Mouse (Mus musculus) adrenal gland, adult (tissue): ENCODE results near the gene Slc16a1.

ENCODE experiments used
- DNase-seq, 2 experiments: peaks; one replicate each; pipeline ENCODE4 v3.0.0; 2022 to 2023; ENCODE audit warnings: low spot score in 1 of 2; ENCODE audit not compliant: inconsistent age in 2 of 2

Gene Slc16a1

DNA sequence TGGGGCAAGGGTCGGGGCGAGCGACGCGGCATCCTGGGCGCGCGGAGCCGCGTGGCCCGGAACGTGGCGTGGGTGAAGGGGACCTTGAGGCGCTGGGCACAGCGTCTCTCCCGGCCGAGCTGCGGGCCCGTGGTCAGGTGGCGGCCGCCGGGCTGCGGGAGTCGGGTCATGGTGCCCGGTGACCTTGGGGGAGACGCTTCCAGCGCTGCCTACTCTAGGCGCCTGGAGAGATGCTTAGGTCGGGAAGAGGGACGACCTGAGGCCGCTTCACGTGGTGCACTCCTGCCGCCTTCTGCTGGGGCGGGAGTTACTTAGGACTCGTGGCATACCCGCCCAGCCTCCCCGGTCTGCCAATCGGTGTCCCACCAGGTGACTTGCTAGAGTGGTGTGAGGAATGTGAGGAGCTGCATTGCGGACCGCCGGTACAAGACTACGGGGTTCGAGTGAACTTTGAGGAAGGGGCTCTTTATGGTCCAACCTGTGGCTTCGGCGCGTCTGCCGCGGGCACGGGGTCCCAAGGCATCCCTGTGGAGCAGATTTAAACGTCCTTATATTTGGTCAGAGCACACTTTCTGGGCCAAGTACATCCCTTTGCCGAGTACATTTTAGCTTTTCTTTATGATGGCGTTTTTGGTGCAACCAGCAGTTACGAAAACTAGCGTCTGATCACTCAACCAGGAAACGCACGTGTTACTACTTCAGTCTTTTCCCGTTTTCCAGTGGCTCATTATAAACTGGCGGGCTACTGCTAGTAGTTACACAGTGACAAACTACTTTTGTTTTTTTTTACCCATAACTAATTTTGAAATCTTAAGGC is 672 bp downstream of the Slc16a1 start:
- DNase-seq = peak; percentile 72 to 86

DNA sequence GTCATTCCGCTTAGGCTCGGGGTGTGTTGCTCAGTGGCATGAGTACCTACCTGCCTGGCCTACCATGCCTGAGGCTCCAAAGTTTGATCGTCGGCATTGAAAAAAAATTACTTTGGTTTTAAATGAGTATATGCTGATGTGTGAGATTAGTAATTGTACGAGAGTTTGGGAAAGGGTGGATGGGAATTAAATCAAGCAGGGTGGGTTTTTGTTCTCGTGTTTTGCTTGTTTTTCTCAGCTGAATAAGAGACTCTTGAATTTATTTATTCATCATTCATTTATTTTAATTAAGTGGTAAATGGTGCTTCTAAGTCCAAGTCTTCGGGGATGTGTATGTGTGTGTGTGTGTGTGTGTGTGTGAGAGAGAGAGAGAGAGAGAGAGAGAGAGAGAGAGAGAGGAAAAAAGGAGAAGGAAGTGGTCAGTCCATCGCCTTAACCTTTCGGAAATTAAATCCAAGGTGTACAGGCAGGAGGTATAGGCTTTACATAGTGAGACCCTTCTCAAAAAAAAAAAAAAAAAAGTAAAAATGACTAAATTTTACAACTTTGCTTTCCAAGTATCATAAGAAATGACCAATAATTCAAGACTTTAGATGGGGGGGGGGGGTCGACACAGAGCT is 1.4 kb downstream of the Slc16a1 start:
- no peak for DNase-seq

DNA sequence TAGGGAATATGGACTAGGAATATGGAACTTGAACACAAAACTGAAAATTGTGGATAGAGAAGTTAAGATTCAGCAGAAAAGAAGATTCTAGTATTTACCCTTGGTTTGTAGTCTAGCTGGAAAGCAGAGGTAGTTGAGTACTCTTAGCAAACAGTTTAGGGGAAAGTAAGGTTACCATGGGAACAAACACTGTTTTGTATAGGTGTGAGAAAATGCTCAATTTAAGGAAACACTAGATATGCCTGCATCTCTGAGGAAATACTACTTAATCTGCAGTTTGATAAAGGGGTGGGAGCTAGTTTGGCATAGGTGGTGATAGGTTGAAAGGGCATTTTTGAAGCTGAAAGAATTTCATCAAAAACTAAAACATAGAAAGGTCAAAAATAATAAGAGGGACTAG is 2.4 kb downstream of the Slc16a1 start:
- no peak for DNase-seq

DNA sequence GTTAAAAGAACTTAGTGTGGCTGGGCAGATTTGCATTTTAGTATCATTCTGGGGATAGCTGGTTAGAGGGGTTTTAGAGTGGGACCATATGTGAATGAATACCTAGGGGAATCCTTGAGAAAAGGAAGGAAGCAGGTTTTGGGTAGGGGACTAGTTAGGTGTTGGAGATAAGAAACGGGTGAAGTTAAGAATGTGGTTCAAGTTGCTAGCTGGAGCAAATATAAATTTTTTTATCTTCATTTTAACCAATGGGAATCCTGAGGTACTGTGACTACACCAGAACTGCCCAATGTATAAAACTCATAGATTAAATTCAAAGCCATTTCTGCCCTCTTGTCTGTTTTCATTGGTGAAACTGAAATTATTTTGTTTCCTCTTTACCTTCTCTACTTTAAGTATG is 2.8 kb downstream of the Slc16a1 start:
- DNase-seq = no peak

DNA sequence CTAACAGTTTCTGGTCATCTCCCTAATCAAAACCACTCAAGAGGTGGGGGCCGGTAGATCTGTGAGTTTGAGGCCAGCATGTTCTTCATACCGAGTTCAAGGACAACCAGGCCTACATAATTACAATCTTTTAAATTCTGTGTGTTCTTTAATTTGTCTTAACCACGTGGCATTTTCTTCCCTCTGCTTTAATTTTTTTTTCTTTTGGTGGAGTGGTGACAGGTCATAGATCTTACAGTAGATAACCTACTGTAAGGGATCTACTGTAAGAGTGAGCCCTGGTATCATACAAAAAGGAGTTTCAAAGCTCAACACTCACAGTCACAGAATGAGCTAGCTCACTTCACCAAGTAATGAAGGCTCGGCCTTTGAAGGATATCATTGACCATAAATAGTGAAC is 4.6 kb downstream of the Slc16a1 start:
- DNase-seq = no peak

DNA sequence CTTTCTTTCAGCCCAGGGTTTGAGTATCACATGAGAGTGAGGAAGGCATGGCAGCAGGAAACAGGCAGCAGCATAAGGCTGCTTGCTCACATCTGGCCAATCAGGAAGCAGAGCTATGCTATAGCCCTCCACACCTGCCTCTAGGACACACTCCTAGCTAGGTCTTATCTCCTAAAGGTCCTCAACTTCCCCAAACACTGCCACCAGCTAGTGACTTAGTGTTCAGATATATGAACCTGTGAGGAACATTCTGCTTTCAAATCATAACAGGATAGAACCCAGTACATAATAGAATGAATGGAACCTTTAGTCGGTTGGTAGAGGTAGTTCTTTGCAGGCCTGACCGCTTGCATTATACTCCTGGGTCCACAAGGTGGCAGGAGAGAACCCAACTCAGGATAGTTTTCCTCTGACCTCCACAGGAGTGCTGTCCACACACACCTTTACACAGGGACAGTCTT is 5.4 kb downstream of the Slc16a1 start:
- DNase-seq = peak; percentile 67 to 87

DNA sequence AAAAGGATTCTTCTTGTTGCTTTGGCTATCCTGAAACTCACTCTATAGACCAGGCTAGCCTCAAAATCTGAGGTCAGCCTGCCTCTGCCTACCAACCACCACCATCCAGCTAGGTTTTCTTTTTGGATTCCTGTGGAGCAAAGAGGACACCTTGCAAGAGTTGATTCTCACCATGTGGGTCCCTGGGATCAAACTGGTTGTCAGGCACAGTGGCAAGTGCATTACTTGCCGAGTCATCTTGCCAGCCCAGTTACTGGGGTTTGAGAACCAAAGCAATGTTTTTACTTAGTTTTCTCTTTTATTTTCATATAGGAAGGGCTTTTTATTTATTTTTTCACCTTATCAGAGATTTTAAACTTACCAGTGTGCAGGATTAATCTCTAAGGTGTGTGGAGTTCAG is 5.9 kb downstream of the Slc16a1 start:
- DNase-seq = no peak

DNA sequence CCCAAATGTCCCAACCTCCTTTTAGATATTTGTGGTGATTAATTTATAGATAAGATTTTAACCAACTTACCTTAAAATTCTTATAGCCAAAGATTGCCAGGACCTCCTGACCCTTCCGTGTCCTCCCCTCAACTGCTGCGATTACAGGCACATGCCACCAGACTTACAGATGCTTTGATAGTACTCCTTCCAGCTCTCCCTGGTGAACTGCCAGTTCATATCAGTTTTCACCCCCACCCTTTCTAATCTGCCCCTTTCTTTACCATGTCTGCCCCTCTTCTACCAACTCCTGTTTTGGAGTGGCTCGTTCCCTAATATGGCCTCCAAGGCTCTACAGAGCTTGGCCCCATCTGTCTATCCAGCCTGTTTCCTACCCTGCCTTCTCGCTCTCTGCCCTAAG is 15.8 kb downstream of the Slc16a1 start:
- no peak for DNase-seq

DNA sequence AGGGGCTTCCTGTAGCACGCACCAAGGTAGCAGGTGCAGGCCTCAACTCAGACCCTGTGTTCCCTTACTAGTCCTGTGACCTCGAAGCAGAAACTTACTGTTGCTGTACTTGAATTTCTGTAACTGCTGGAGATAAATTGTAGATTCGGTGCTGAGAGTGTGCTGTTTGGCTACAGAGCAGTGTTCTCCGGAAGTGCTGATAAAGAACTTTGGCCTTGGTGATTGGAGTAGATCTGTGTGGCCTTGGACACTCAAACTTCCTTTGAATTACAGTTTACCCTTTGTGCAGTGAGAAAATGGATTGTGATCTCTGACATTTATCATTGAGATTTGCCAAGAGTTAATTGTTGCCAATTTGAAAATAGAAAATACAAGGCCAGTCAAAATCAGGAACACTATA is 16.5 kb downstream of the Slc16a1 start:
- peak; percentile 56 to 84 for DNase-seq

DNA sequence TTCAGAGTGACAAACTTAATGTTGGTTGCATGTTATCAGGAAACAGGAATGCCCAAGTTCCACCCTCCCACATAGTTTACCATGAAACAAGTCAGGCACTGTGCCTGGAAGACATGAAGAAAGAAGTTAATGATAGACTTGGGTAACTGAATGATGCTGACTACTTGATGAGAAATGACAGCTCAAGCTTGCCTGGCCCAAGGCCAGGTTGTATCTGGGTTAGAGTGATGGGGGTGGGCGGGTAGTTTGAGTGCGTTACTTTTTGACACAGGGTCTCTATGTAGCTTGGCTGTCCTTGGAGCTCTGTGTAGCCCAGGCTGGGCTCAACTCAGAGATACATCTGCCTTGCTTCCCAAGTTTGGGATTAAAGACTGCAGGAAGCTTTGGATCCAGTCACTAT is 20.2 kb downstream of the Slc16a1 start:
- DNase-seq = no peak

DNA sequence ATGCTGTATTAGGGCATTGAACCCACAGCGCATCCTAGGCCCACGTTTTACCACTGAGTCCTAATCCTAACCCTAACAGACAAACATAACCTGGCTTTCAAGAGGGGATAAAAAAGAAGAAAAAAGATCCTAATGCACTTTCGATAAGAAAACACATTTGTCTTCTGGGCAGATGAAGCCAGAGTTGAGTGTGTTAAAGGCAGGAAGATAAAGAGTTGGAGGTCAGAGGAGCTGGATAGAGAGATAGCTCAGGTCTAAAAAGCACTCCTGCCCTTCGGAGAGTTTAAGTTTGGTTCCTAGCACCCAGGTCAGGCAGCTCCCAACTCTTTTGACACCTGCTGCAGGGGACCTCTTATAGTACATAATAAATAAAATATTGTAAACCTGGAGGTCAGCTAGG is 21.3 kb downstream of the Slc16a1 start:
- no peak for DNase-seq

DNA sequence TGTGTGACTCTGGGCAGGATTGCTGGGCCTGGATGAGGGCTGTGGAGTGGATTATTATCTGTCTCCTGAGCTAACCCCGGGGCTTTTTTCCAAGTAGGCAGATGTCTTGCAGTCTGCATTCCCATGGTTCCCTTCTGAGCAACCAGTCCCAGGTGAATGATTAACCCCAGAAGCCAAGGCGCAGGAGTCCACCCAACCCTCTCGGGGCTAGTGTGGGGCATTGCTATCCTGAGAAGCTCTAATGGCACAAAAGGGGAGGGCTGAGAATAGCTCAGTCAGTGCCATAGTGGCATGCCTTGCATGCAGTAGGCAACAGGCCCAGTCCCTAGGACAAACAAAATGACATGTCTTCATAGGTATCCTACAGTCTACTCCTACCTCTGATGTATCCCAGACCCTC is 22.1 kb downstream of the Slc16a1 start:
- no peak for DNase-seq

DNA sequence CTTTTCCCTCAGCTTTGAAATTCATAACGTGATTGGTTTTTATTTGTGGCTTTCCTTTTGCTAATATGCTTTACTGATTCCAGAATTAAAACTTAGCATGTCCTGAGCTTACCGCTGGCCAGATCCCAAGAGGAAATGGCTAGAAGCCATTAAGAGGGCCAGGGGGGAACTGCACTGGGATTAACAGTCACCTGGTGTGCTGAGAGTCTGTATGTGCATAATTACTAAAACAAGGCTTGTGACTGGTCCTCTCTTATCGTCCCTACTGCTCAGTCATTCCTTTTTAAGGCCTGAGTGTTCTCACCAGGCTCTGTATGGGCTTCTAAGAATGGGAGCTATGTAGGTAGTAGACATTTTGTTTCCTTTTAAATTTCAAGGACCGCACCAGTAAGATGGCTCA is 23.5 kb downstream of the Slc16a1 start:
- DNase-seq = no peak

DNA sequence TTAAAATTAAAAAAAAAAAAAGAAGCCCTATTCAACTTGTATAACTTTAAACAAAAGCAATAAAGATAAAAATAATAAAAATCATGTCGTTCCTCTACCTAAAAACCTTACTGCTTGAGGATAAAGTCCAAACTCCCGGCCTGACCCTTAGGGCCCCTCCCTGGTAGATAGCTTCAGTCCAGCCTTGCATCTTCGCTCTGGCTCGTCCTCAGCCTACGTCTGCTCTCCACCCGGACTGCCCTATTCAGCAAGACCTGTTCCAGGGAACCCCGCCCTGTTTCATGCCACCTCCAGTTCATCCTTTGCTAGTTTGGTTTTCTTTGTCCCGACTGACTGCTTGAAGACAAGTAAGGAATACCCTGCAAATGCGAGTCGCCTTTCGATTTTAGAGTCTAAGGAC is 24.5 kb downstream of the Slc16a1 start:
- DNase-seq = no peak

DNA sequence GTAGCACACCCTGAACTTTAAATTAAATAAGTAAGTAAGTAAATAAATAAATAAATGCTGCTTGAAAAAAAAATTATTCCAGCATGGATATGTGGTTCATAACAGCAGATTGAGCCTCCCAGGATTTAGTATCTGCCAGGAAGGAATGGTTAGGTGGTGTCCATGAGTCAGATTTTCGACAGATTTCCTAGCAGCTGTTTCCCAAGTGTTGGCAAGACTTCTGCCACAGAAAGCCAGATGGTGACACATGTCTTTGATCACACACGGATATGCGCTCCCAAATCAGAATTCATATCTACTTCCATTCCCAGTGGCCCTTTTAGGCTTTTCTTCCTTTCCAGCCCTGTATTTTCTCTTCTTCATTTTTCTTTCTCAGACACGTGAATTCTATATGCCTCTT is 28.5 kb downstream of the Slc16a1 start:
- peak in 1 of 2 experiments; percentile 75 for DNase-seq

DNA sequence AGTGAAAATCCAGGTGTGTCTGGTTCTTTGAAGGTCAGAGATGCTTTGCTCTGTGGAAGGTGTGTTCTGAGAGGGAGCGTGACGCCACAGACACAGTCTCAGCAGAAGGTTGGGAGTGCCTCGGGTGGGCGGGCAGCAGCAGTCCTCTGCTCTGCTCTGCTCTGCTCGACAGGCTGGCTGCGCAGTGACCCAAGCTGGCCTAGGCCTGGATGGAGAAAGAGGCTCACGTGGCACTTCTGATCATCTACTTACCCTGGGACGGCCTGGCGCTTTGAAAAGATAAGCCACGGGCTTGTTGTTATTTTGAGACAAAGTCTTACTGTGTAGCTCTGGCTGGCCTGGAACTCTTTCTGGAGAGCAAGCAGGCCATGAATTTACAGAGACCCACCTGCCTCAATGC is 29.0 kb downstream of the Slc16a1 start:
- DNase-seq = no peak

DNA sequence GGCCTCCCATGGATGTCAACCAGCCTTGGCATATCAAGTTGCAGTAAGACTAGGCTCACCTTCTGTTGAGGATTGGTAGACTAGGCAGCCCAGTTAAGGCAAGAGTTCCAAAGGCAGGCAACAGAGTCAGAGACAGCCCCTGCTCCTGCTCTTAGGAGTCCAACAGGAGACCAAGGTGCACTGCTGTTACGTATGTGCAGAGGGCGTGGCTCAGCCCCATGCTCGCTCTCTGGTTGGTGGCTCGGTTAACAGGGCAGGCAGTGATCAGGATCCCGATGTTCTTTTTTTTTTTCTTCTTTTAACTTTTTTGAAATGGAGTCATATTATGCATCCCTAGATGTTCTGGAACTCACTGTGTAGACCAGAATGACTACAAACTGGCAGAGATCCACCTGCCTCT is 30.5 kb downstream of the Slc16a1 start:
- no peak for DNase-seq

DNA sequence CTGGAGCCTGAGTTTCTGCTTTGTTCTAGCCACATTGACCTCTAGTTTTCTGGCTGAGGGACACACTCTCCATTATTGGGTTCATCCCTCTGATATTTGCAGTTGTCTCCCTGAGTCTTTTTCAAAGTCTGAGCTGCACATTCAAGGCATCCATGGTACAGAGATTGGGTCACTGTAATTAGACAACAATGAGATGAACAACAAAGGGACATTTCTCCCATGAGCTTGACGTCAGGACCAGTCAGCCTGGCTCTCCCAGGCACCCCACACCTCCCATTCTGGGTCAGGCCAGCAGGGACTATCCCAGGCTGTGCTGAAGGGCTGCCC is 31.4 kb downstream of the Slc16a1 start:
- DNase-seq = no peak

DNA sequence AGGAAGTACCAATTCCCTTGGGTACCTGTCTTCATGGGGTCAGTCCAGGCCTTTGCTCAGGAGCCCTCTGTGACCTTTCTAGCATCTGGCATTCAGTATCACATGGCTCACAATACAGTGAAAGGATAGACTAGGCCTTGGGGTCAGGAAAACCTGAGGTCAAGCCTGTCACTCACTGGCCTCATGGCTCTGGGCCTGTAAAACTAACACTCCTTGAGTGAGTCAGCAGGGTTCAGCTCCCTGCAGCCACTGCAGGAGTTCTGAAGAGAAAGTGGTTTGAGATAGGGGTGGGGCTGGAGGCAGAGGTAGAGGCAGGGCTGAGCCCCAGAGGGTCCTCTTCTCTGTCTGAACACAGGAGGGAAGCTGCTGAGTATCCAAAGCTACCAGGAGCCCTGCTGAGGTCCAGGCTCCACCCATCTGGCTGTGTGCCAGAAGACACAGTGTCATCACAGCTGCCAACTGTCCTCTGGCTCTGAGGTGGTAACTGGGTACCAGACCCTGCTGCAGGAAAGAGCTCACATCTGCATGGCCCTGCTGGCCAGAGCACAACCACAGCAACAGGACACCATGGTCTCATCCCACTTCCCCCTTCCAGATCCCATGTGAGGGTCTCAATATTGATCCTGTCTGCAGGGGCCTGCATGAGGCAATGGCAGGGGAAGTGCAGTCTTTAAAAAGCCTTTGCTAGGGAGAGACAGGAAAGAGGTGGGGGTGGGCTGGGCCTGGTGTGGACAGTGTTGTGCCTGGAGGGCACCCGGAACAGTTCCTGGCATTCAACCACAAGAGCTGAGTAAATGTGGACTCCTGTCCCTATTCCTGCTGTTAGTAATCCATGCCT is 31.9 kb downstream of the Slc16a1 start:
- peak; percentile 34 to 80 for DNase-seq

DNA sequence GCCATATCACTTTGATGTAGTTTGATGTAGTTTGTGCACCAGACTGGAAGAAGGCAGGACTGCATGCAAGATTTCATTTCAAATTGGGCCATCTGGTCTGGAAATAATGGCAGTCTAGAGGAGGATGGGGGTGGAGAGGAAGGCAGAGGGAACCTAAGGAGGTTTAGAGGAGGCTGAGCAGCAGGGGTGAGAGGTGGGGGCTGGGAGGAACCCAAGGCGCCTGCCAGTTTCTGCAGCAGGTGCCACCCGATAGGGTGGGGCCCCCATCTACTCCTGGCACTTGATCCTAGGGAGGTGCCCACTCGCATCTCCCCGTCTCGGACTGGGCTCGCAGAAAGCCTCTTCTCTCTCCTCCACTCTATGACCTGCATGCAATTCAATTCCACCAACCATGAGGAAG is 33.1 kb downstream of the Slc16a1 start:
- no peak for DNase-seq

DNA sequence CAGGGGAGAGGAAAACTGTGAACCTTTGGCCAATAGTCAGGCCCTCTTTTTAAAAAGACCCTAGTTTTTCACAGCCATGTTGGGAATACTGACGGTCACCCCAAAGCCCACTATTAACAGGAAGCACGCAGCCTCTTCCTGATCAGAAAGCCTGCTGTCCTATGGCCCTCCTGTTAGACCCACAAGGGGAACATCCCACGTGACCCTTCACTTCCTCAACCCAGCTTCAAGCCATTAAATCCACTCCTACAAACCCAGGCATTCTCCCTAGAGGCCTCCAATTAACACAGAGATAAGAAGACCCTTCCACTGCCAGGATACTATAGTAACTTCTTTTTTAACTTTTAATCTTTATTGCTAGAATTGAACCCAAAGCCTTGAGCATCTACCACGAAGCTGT is 33.6 kb downstream of the Slc16a1 start:
- DNase-seq = no peak
